Mouse (Mus musculus) cerebellum, adult 9-11 months (tissue): ENCODE results near the gene Wdcp.
"Not testable (repeated sequence)": the region's sequence is repeated elsewhere in the genome, so short reads cannot be mapped to it uniquely, and the experiment has no call there.

ENCODE experiments used
- DNase-seq: peaks from one replicate; pipeline ENCODE4 v3.0.0; 2022

Gene Wdcp

GRCm38 (mm10) chr12:4872273-4872672 is 29.2 kb downstream of the Wdcp start:
- no peak for DNase-seq

GRCm38 (mm10) chr12:4872983-4873477 is 29.9 kb downstream of the Wdcp start:
- no peak for DNase-seq

GRCm38 (mm10) chr12:4873531-4873930 is 30.4 kb downstream of the Wdcp start:
- DNase-seq = no peak

- peak; percentile 47 for DNase-seq
Observed at GRCm38 (mm10) chr12:4874161-4874927, 31.2 kb downstream of the Wdcp start, which contains the start of gene Mfsd2b. Mfsd2b (minus strand) TSS chr12:4874359.

GRCm38 (mm10) chr12:4875623-4876022 is 32.5 kb downstream of the Wdcp start:
- no peak for DNase-seq

- DNase-seq = no peak
Observed at GRCm38 (mm10) chr12:4878296-4878783, 35.2 kb downstream of the Wdcp start.

GRCm38 (mm10) chr12:4879048-4879447 is 35.9 kb downstream of the Wdcp start:
- no peak for DNase-seq

- DNase-seq = no peak
Observed at GRCm38 (mm10) chr12:4882086-4882485, 39.0 kb downstream of the Wdcp start.

- no peak for DNase-seq
Observed at GRCm38 (mm10) chr12:4885062-4885461, 42.0 kb downstream of the Wdcp start.

- not testable (repeated sequence) for DNase-seq
Observed at GRCm38 (mm10) chr12:4886581-4886980, 43.5 kb downstream of the Wdcp start.

- no peak for DNase-seq
Observed at GRCm38 (mm10) chr12:4888739-4889138, 45.6 kb downstream of the Wdcp start.

GRCm38 (mm10) chr12:4889251-4889650 is 46.1 kb downstream of the Wdcp start:
- DNase-seq = no peak

GRCm38 (mm10) chr12:4889891-4890290 is 46.8 kb downstream of the Wdcp start:
- DNase-seq = no peak

- no peak for DNase-seq
Observed at GRCm38 (mm10) chr12:4898024-4898423, 54.9 kb downstream of the Wdcp start.

- DNase-seq = peak; percentile 33
Observed at GRCm38 (mm10) chr12:4905946-4906345, 62.8 kb downstream of the Wdcp start.

GRCm38 (mm10) chr12:4906476-4906875 is 63.4 kb downstream of the Wdcp start:
- DNase-seq = no peak

GRCm38 (mm10) chr12:4906951-4907906 is 64.1 kb downstream of the Wdcp start, which contains the start of gene Ubxn2a:
Ubxn2a (minus strand) TSS chr12:4907705.
- DNase-seq = peak; percentile 95

- DNase-seq = no peak
Observed at GRCm38 (mm10) chr12:4908391-4908790, 65.3 kb downstream of the Wdcp start.
